Mouse (Mus musculus) ovary, postnatal 10 days (tissue): ENCODE results near the gene Znfx1.

Experiments used
- DNase-seq: peaks from one replicate; pipeline ENCODE4 v3.0.0; 2022; ENCODE audit warnings: low spot score

Znfx1 gene

DNA sequence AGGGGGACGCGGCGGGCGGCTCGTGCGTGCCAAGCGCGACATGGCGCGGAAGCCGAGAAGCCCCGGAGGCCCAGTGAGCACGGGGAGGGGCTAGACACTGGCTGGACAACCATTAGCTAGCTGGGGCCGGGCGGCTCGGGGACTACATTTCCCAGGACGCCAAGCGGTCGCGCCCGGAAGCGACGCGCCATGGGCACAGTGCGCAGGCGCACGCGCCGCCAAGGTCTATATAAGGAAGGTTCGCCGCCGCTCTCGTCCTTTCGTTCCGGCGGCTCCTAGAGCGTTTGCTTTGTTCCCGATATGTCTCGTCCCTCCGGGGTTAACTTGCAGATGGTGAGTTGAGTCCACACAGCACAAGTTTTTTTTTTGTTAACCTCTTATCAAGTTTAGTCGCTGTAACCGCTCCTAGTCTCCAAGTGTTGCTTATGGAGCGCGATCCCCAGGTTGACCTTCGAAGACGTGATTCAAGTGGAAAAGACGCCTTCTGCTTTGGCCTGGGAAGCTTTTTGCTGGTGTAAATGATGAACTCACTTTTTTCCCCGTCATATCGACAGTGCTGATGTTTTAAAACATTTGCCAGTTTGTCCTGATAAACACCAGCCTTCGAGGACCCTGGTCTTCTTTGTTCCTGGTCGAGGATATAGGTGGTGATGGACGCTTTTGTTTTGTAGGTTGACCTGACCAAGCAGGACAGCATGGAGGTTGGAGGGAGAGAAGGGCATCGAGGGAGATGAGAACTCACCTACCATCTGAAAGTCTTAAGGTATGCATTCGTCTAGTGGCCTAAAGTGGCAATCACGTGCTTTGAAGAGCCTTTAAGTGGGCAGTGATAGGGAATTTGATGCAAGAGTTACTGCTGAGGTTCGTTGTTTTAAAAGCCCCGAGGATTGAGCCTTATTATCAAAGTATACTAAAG lies at the start of gene Znfx1:
Znfx1 (minus strand) TSS at position 51 of the 916 bp plus-strand sequence.
- peak; percentile 99 for DNase-seq

DNA sequence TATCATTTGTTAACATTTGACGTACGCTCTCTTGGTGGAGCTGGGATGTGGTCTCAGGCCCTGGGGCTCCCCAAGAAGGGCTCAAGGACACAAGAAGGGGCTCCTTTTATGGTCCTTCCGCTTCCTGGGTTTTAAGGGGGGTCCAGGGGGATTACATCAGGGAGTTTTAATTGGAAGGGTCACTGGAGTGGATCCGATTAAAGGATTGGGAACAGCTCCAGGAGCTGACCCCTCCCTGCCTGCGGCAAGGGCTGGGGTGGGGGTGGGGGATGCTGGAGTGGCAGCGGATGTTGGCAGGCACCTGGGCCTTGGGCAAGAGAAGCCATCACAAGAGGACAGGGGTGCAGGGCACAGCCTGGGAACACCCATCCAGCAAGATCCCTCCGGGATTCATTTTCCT lies 49.4 kb upstream of the Znfx1 start:
- no peak for DNase-seq

DNA sequence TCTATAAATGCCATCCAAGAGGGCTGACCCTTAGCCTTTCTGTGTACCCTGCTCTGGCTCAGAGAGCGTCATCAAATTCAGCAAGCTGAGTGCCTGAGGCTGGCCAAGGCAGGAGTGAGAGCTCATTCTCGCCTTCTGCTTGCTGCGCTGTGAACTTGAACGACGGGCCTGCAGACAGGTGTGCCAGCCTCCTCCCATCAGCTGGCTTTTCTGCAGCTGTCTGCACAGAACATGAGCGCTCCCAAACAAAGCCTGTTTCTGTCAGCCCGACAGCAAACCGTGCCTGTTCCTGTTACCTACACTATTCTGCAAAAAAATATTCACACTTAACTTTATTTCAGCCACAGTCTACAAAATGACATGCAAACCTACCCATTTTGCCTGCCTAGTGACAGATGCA lies 46.7 kb upstream of the Znfx1 start:
- DNase-seq = no peak

DNA sequence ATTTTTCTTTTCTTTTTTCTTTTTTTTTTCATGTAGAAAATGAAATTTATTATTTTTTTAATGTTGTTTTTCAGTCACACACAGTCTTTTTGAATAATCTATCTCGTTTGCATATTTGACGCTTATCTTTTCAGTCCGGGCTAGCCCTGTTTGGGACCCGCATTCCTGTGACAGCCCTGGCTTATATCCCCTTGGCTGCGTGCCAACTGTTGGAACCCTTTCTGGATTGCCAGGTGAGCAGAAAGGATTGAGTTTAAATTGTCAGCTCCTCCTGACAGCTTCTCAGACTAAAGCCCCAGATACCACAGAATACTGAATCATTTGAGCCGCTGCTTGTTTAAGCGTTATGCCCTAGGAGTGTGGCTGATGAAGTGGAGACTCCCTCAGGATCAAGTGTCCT lies 40.7 kb upstream of the Znfx1 start:
- no peak for DNase-seq

DNA sequence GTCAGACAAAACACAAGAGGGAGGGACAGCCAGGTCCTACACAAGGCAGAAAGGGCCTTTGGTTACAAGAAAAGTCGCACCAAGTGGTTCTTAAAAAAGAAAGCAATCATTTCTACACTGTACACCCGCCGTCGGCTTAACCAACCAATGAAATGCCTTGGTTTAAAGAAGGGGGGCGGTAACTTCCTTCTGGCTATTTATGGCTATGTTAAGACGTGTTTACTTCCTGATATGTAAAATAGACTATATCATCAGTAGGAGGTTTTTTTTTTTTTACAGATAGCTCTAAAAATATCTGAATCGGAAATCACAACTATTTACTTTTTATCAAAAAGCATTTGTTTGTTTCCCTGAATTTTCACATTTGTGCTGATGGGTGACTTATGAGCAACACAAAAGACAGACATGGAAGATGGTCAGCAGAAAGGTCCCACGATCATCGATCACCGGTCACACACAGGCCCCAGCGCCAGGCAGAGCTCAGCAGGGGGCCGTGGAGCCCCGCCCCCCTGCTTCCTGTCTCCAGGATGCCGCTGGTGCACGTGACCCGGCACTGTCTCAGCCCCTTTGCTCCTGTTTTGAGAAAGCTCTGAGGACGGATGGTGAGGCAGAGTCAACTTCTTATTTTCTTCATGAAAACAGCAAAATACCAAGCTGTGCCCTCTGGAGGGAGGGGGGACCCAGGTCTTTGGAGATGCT lies 39.1 kb upstream of the Znfx1 start:
- no peak for DNase-seq

DNA sequence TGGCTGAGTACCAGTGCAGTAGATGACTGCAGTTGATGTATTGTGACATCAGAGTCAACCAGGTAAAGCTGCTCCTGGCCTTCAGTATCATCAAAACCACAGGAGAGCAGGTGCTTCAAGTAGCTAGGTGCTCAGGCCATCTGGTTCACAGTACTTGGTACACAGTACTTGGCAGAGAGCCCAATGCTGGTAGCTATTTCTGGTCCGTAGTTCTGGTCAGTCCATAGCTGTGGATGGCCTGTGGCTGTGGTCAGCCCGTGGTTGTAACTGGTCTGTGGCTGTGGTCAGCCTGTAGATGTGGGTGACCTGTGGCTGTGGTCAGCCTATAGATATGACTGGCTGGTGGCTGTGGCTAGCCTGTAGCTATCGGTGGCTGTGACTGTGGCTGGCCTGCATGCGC lies 31.9 kb upstream of the Znfx1 start:
- DNase-seq = no peak

DNA sequence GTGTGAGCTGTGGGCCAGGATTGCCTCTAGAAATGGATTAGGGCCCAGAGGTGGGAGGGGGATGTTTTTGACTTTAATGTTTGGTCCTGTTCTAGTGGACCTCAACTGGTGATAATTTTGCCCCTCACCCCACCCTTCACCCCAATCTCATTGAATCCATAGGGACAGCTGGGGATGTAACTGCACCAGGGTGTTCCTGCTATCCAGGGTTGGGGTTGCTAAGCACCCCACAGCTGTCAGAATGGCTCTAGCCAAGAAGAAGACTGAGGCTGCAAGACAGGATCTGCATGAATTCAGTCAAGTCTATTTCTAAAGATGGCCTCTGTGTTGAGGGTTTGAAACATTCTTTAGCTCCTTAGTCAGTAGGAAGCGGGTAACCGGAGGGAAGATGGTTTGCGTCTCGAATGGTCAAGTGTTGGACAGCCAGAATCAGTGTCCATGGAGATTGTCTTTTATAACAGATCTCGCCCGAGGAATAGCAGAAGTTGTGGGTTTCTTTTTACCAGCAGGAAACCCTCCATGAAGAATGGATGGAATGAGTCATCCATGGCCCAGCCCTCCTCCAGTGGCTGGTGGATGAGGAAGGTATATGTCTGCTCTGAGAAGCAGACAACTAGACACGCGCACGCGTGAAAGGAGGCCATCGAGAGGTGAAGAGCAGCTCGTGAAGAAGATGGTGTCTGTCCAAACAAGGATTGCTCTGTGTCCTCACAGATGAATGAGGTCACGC lies 30.5 kb upstream of the Znfx1 start:
- no peak for DNase-seq

DNA sequence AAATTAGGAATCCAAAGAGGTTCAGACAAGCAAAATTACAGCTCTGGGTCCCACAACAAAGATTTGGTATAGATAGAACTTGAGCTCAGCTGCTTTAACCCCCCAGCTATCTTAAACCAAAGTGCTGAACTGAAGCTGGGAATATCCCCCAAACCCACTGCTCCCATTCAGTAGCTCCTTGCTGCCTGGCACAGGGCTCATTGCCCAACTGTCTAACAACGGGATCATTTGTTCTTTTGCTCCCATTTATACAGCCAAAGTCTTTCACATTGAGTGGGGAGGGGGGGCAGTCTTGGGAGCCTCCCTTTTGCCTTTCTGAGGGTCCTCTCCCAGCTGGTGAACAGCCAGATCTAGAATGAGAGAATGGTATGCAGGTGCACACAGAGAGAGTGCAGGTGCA lies 27.5 kb upstream of the Znfx1 start:
- no peak for DNase-seq

DNA sequence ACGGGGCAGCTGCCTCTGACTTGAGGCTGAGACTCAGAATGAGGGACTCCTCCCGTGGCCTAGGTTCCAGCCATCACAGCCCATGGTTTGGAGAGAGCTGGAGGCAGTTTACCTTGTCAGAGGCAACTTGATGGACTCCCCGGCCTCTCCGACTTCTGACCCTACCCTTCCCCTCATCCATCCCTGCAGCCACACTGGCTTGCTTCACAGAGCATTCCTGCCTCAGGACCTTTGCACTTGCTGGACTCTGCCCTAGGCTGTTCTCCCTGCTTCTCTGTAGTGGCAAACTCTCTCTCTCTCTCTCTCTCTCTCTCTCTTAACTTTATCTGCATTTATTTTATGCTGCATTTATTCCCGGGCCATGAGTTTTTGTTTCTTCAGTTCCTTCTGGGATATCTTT lies 24.0 kb upstream of the Znfx1 start:
- DNase-seq = no peak

DNA sequence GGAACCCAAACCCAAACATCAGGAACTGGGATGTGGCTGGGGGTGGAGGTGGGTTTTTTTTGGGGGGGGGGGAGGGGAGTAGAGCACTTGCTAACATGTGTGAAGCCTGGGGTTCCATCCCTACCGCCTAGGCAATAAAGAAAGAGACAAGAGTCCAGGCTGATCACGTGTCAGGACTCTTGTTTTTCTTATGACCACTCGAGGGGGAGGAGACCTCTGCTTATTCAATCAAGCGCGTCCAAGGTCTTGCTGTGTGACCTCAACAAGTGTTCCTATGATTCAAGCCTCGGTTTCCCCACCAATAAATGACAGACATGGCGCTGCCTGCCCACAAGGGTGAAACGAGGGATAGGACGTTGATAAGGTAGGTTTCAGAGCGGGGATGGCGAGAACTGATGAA lies 23.3 kb upstream of the Znfx1 start:
- no peak for DNase-seq

DNA sequence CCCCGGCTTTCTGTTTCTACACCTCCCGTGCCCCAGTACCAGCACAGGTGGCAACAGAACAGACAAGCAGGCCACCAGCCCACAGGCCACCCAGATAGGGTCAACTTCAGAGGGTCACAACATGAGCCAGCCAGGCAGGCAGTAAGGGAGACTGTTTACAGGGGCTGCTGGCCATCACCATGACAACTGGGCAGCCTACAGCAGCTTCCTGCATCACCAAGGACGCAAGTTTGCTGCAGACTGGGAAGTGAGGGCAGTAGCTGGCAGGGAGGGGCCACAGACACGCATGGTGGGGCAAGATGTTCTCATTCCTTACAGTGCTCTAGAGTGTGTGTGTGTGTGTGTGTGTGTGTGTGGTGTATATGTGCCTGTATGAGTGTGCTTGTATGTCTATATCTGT lies 18.8 kb upstream of the Znfx1 start:
- DNase-seq = no peak

DNA sequence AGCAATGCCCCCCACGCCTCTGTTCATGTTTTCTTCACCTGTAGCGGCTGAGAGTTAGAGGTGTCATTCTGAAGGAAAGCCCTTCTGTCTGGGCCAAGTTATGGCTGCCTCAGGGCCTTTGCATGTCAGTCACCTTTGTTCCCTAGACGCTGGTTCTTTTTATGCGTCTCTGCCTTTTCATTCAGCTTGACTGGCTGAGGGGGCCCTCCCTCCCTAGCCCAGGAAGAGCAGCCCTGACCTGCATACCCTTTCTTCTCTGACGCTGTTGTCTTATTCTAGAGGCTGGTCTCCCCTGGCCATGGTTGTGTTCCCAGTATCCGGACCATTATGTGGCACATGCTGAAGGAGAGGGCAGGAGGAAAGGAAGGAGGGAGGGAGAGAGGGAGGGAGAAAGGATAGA lies 18.3 kb upstream of the Znfx1 start:
- DNase-seq = no peak

DNA sequence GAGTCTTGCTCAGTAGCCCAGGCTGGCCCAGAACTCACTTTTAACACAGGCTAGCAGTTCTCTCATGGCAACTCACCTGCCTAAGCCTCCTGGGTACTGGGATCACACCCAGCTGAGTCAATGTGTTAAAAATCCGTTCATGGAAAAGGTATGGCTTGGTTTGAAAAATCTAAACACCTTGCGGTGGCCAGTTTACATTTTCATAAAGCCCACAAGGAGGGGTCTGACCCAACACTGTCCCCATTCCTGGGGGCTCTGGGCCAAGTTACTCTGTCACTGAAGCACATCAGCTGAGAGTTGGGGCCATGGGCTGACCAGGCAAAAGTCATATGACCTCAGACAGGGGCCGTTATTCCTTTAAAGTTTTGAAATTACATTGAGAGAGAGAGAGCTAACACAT lies 17.6 kb upstream of the Znfx1 start:
- DNase-seq = no peak

DNA sequence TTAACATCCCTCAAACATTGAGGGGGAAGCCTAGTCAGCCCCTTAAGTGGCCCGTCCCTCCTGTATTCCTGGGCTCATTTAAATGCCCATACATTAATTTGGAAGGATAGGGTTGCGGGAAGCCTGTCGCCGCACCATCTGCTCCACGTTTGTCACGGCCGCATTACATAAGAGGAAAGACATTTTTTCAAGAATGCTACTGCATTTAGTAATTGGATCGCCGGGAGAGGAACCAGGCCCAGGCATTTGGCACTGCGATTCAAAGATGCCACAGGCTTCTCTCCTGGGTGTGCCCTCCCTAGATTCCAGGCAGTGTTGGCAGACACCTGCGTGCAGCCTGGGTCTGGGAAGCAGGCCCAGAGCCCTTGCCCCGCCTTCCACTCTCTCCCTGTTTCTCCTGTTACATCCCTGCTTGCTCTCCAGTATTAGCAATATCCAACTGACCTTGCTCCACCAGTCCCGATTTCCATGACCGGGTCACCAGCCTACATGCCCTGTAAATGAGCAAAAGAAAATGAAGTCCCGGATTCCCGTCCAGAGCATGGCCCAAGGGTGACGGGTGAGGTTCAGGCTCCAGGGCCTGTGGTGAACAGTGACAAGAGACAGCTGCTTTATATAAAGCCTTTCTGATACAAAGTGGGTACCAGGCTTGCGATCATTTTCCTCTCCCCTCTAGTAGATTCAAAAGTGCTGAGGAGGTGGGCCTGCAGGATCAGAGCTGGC lies 16.9 kb upstream of the Znfx1 start:
- no peak for DNase-seq

DNA sequence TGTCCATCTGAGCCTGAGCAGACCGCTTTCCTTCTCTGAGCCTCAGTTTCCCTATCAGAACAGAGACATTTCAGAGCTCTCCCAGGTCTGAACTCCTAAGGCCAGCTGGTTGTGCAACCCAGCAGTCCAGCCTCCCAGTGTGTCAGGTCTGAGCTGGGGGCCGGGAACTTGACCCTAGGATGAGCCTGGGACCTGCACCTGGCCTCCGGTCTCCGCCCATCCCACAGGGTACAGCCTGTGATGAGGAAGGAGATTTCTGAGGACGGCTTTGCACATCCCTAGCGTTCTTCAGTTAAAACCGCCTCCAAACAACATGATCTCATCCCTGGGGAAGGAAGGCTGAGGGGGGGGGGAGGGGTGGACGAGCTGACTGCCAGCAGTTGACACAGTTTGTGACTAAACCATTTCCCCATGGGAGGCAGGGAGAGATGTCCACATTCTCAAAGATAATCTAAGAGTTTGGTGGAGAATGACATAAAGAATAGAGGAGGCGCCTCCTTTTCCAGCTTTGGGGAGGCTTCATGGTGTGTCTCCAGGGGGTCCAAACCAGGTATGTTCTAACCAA lies 16.2 kb upstream of the Znfx1 start:
- DNase-seq = no peak

DNA sequence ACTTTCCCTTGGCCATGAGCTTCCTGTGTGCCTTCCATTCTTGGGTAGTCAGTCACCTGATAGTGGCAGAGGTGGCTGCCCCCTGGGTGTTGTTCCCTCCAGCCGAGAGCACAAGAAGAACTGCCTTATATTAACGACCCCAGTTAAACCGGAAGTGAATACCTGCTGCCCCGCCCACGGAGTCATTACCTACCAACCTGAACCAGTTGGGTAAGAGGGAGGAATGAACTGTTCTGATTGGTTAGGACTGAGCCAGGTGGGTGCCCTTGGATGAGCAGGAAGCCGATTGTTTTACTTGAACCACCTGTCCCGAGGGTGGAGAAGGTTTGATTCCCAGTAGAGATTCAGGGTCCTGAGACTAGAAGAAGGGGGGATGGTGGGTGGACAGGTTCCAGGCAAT lies 15.7 kb upstream of the Znfx1 start:
- DNase-seq = no peak

DNA sequence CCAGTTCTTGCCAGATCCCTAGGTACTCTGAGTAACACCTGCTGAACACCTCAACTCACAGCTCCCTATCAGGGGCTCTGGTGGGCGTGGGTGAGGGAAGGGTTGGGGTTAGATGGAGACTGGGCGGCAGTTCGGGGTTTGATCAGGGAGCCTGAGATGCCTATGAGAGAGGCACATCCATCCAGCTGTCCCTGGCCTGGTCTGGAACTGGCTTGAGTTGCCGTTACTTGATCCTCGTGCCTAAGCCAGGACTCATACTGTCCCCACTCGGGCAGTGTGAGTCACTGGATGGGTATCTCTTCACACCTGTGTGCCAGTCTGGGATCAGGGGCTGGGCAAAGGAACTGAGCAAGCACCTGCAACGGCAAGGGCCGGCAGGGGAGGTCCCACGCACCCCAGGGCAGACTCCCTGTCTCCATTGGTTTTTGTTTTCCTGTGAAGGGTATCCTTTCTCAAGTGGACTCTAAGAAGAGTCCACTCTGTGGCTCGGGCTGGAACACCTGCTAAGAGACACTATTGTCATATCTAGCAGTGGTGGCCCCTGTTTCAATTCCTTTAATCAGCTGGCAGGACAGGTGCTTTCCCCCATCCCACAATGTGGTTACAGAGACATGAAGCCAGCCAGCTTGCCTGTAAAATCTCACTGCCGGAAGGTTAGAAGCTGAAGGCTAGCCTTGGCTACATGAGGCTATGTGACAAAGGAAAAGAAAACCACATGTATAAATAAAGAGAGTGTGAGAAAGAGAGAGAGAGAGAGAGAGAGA lies 14.6 kb upstream of the Znfx1 start:
- no peak for DNase-seq

DNA sequence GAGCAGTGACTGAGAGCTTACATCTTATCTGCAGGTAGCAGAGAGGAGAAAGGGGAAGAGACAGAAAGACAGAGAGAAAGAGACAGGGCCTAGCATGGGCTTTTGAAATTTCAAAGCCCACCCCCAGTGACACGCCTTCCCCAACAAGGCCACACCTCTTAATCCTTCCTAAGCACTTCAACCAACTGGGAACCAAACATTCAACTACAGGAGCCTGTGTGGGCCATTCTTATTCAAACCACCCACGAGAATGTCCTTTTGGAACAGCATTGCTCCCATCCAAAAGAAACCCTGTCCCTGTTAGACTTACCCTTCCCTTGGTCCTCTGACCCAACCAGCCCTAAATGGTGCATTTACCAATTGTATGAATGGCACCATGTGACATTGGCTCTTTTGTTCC lies 13.9 kb upstream of the Znfx1 start:
- DNase-seq = no peak

DNA sequence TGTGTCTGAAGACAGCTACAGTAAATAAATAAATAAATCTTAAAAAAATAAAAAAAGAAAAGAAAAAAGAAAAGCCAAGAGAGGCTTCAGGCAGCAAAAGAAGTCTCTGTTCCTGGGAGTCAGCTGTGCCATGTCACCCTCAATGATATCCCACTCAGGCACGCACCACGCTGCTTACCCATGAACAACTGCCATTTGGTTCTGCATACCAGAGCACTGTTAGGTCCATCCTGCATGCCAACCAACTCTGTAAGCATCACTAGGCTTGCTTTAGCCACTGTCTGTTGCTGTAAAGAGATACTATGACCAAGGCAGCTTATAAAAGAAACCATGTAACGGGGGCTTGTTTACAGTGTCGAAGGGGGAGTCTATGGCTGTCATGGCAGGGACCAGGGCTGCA lies 13.5 kb upstream of the Znfx1 start:
- no peak for DNase-seq

DNA sequence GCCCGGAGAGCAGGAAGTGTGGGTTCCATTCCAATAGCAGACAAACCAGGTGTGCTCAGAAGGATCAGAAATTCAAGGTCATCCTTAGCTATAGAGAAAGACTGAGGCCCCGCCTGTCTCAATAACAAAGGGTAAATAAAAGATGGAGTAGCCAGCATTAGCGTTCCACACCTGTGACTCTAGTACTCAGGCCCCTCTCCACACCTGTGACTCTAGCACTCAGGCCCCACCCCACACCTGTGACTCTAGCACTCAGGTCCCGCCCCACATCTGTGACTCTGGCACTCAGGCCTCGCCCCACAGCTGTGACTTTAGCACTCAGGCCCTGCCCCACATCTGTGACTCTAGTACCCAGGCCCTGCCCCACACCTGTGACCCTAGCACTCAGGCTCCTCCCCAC lies 11.8 kb upstream of the Znfx1 start:
- DNase-seq = no peak
